Mouse (Mus musculus): ENCODE data around the gene Rdh16. TPM values are rescaled to one million over a fixed set of nuclear protein-coding genes. Genes with fewer than 3 reads are reported as not detected.
A peak's percentile ranks its signal among the peaks of the same experiment; 100 is the strongest.
"Not testable (repeated sequence)": the region's sequence is repeated elsewhere in the genome, so short reads cannot be mapped to it uniquely, and the experiment has no call there.

The Rdh16 gene
- polyA plus RNA-seq, 1 experiment from 2014 or later, result 0.36 TPM

DNA sequence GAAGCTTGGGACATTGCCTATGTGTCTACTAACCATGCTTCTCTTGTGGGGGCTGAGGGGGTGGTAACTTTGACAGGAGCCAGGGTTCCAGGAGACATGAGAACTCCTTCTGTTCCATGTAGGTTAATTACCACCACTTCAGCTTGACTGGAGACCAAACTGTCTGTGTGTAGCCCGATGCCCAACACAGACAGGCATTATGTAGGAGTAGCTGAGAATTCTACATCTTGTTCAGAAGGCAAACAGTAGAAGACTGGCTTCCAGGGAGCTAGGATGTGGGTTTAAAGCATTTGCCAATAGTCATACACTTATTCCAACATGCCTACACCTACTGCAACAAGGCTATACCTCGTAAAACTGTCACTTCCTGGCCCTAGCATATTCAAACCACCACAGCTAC, 37.6 kb downstream of the Rdh16 start:
- no peaks in the 10 kb centered on the region for H3K36me3 ChIP-seq
- no peak overlapping the region for H3K4me3 ChIP-seq (replicated peaks)
- no peak overlapping the region for H3K9ac ChIP-seq
- H3K27ac ChIP-seq, result no peak overlapping the region
- no peaks in the 10 kb centered on the region for H3K27me3 ChIP-seq
- 89% methylated on average over 2 of the region's 2 CpGs for WGBS
- H3K4me2 ChIP-seq, result no peak overlapping the region
- no peak for ATAC-seq (replicated peaks; ENCODE audit: low FRiP score)
- H3K4me1 ChIP-seq, result peaks cover 5% of the 10 kb centered on the region; the same call in 1 of the 2 replicates
- no peaks in the 10 kb centered on the region for H3K9me3 ChIP-seq (replicated peaks)

DNA sequence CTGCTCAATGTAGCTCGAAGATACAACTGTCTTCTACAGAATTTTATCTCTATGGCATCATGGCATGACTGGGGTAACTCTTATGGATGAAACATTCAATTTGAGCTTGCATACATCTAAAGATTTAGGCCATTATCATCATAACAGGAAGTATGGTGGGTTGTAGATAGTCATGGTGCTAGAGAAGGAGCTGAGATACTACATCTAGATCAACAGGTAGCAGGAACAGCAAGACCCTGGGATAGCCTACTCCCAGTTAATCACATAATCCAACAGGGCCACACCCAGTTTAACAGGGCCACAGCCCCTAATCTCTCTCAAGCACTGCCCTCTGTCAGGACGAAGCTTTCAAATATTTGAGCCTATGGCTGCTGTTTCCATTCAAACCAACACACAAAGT, 39.8 kb downstream of the Rdh16 start:
- Histone ChIP-seq H3K27me3 (no peaks in the 10 kb centered on the region), H3K4me1 (no peaks in the 10 kb centered on the region), H3K36me3 (no peaks in the 10 kb centered on the region), H3K9ac (no peak overlapping the region), H3K9me3 (replicated peaks) (no peaks in the 10 kb centered on the region), H3K4me3 (replicated peaks) (no peak overlapping the region), H3K4me2 (no peak overlapping the region), H3K27ac (no peak overlapping the region)
- no peak for ATAC-seq (replicated peaks; ENCODE audit: low FRiP score)
- 72% methylated on average over 2 of the region's 2 CpGs for WGBS

DNA sequence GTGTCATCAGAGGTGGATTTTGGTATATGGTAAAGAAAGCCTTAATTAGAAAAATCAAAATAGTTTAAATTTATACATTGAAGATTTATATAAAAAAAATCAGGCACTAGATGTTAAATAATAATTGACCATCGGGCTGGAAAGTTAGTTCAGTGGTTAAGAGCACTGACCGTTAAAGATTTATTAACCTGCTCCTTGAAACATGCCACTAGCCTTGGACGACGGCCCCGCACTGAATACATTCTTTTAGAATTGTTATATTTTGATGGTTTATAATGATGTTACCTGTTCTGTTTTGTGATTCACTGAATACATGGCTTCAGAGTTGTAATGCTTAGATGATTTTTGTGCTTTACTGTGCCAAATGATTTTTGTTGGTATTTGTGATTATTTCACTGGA, 45.0 kb downstream of the Rdh16 start:
- H3K9me3 ChIP-seq (replicated peaks); H3K27me3 ChIP-seq; H3K4me3 ChIP-seq (replicated peaks); ATAC-seq (replicated peaks; ENCODE audit: low FRiP score); H3K27ac ChIP-seq; H3K36me3 ChIP-seq; H3K9ac ChIP-seq; H3K4me2 ChIP-seq; H3K4me1 ChIP-seq: not testable (repeated sequence)
- WGBS, result 70% methylated on average over 5 of the region's 5 CpGs

DNA sequence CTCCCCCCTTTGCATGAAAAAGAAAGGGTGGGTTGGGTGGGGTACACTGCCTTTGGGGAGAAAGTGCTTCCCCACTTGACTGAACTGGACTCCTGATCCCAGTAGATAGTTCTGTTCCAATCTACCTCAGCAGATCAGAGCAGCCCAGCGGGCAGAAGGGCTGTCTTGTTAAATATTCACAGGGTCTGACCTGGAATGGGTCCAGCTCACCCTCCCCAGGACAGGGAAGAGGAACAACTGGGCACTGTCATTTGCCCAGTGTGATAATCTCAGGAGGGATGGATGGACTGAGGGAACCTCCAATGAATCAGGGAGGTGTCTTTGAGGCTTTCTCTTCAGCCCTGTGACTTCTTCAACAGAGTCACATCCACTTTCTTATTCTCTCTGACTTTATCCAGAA, 47.1 kb downstream of the Rdh16 start:
- no peaks in the 10 kb centered on the region for H3K9me3 ChIP-seq (replicated peaks)
- no peaks in the 10 kb centered on the region for H3K27me3 ChIP-seq
- no peak overlapping the region for H3K4me2 ChIP-seq
- 83% methylated on average over 1 of the region's 1 CpGs for WGBS
- ATAC-seq (replicated peaks; ENCODE audit: low FRiP score), result peak; percentile 71; the same call in 1 of the 2 replicates
- H3K27ac ChIP-seq, result peak overlapping the region; percentile 49
- H3K36me3 ChIP-seq, result no peaks in the 10 kb centered on the region
- no peaks in the 10 kb centered on the region; the same call in 1 of the 2 replicates for H3K4me1 ChIP-seq
- H3K4me3 ChIP-seq (replicated peaks), result no peak overlapping the region
- H3K9ac ChIP-seq, result no peak overlapping the region

DNA sequence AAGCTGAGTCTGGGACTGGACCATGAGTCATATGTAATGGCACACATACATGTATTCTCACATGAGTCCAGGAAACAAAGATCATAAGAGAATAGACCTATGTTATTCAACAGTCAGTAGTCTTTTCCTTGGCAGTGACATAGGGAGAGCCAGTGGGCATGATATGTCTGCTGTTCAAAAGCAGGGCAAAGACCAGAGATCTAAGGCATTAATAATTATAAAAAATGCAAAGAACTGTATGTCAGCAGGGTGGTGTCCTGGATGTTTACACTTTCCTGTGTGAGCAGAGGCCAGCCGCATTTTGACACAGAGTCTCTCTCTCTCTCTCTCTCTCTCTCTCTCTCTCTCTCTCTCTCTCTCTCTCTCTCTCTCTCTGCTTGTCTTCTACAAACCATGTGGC, 48.7 kb downstream of the Rdh16 start, which contains the start of gene Rdh19:
TSS of gene Rdh19 (plus strand) at position 301 of the 400 bp plus-strand sequence.
- no peak for ATAC-seq (replicated peaks; ENCODE audit: low FRiP score)
- Histone ChIP-seq H3K27me3 (no peaks in the 10 kb centered on the region), H3K4me1 (no peaks in the 10 kb centered on the region; the same call in 1 of the 2 replicates), H3K36me3 (no peaks in the 10 kb centered on the region), H3K4me3 (replicated peaks) (no peak within 1 kb of the TSS), H3K9ac (no peak within 1 kb of the TSS), H3K4me2 (no peak within 1 kb of the TSS), H3K27ac (no peak within 1 kb of the TSS), H3K9me3 (replicated peaks) (no peaks in the 10 kb centered on the region)
- 72% methylated on average over 1 of the region's 1 CpGs for WGBS

DNA sequence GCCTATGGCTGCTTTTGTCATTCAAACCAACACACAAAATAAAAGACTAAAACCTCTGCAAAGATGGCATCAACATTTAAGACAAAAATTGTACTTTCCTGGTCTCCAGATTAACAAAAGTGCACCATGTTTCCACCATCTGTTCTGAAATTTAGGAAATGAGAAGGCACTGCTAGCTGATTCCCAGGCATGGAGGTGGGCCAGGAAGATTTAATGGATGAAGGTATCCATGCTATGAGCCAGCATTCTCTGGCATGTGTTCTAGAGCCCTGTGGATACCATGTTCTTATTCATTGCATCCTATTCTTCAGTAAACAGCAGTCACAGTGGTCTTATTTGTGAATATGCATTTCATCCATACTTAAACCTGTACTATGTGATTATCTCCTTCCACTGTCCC, 55.4 kb downstream of the Rdh16 start:
- Histone ChIP-seq H3K4me1 (no peaks in the 10 kb centered on the region), H3K4me2 (no peak overlapping the region), H3K27ac (no peak overlapping the region), H3K9ac (no peak overlapping the region), H3K4me3 (replicated peaks) (no peak overlapping the region), H3K9me3 (replicated peaks) (no peaks in the 10 kb centered on the region), H3K36me3 (no peaks in the 10 kb centered on the region), H3K27me3 (no peaks in the 10 kb centered on the region)
- no peak for ATAC-seq (replicated peaks; ENCODE audit: low FRiP score)

DNA sequence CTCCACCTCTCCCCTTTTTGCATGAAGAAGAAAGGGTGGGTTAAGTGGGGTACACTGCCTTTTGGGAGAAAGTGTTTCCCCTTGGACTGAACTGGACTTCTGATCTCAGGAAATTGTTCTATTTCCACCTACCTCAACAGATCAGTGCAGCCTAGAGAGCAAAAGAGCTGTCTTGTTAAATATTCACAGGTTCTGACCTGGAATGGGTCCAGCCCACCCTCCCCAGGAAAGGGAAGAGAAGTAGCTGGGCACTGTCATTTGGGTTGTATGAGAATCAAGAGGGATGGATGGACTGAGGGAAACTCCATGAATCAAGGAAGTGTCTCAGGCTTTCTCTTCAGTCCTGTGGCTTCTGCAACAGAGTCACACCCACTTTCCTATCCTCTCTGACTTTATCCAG, 64.0 kb downstream of the Rdh16 start:
- H3K27ac ChIP-seq, result no peak overlapping the region
- no peaks in the 10 kb centered on the region for H3K36me3 ChIP-seq
- H3K4me2 ChIP-seq, result no peak overlapping the region
- H3K27me3 ChIP-seq, result no peaks in the 10 kb centered on the region
- no peaks in the 10 kb centered on the region; the same call in 1 of the 2 replicates for H3K9me3 ChIP-seq (replicated peaks)
- H3K4me3 ChIP-seq (replicated peaks), result no peak overlapping the region
- no peaks in the 10 kb centered on the region for H3K4me1 ChIP-seq
- ATAC-seq (replicated peaks; ENCODE audit: low FRiP score), result no peak
- no peak overlapping the region for H3K9ac ChIP-seq

DNA sequence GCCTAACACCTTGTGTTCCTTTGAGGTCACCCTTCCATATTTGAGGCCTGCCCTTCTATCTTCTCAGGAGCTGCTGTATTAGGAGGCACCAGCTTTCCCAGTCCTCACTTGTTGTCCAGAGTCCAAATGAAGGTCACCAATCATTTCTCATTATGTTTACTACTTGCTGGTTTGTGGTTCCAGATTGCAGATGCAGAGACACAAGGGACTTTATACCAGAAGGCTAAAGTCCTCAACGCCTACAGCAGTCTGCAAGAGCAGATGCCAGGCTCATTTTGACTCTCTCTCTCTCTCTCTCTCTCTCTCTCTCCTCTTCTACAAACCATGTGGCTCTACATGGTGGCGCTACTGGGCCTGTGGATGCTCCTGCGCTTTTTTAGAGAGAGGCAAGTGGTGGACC, 65.3 kb downstream of the Rdh16 start, which contains the start of gene Rdh16f2:
TSS of gene Rdh16f2 (plus strand) at position 243 of the 400 bp plus-strand sequence.
- H3K27me3 ChIP-seq, result no peaks in the 10 kb centered on the region
- H3K4me2 ChIP-seq, result no peak within 1 kb of the TSS
- no peak for ATAC-seq (replicated peaks; ENCODE audit: low FRiP score)
- H3K9me3 ChIP-seq (replicated peaks), result no peaks in the 10 kb centered on the region; the same call in 1 of the 2 replicates
- no peak within 1 kb of the TSS for H3K9ac ChIP-seq
- no peak within 1 kb of the TSS for H3K4me3 ChIP-seq (replicated peaks)
- no peak within 1 kb of the TSS for H3K27ac ChIP-seq
- H3K36me3 ChIP-seq, result no peaks in the 10 kb centered on the region
- 86% methylated on average over 3 of the region's 3 CpGs for WGBS
- H3K4me1 ChIP-seq, result no peaks in the 10 kb centered on the region

DNA sequence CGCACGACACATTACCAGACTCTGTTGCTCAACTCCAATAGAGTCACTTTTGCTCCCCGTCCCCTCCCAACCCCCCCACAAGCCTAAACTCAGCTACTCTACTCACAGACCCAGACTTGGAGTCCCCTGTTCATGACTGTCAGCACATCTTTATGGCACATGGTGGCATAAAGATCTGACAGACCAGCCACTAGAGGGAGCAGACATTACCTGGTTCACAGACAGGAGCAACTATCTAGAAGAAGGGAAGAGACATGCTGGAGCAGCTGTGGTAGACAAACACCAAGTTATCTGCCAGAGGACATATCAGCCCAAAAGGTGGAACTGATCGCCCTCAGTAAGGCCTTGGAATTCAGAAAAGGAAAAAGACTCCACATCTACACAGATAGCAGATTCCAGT, 71.5 kb downstream of the Rdh16 start:
- Histone ChIP-seq H3K4me3 (replicated peaks) (no peak overlapping the region), H3K9me3 (replicated peaks) (no peaks in the 10 kb centered on the region; the same call in 1 of the 2 replicates), H3K4me1 (peaks cover 4% of the 10 kb centered on the region; the same call in 1 of the 2 replicates), H3K4me2 (no peak overlapping the region), H3K27ac (no peak overlapping the region), H3K36me3 (no peaks in the 10 kb centered on the region), H3K27me3 (no peaks in the 10 kb centered on the region), H3K9ac (no peak overlapping the region)
- ATAC-seq (replicated peaks; ENCODE audit: low FRiP score), result no peak
- 65% methylated on average over 4 of the region's 4 CpGs for WGBS

DNA sequence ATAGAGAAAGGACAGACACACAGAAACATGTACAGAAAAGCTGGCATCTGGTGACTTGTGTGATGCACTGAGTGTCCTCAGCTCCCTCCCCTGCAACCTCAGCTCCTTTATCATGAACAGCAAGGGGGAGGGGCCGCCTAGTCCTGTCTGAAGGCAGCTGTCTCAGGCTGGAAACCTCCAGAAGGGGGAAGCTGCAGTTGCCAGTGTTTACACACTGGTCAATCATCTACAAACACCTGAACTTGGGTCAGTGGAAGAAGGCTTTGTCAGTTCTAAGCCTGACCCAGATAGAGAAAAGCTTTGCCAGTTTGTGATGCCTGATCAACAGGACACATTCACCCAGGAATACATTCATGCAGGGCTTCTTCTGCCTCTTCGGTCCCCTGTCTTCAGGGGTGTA, 76.7 kb downstream of the Rdh16 start:
- no peak overlapping the region for H3K9ac ChIP-seq
- H3K4me2 ChIP-seq, result no peak overlapping the region
- H3K9me3 ChIP-seq (replicated peaks), result no peaks in the 10 kb centered on the region
- no peak overlapping the region for H3K4me3 ChIP-seq (replicated peaks)
- peak; percentile 90 for ATAC-seq (replicated peaks; ENCODE audit: low FRiP score)
- peaks cover 6% of the 10 kb centered on the region for H3K4me1 ChIP-seq
- H3K27ac ChIP-seq, result peak overlapping the region; percentile 28; the same call in 1 of the 2 replicates
- no peaks in the 10 kb centered on the region for H3K27me3 ChIP-seq
- no peaks in the 10 kb centered on the region for H3K36me3 ChIP-seq
- WGBS, result 56% methylated on average over 2 of the region's 2 CpGs

DNA sequence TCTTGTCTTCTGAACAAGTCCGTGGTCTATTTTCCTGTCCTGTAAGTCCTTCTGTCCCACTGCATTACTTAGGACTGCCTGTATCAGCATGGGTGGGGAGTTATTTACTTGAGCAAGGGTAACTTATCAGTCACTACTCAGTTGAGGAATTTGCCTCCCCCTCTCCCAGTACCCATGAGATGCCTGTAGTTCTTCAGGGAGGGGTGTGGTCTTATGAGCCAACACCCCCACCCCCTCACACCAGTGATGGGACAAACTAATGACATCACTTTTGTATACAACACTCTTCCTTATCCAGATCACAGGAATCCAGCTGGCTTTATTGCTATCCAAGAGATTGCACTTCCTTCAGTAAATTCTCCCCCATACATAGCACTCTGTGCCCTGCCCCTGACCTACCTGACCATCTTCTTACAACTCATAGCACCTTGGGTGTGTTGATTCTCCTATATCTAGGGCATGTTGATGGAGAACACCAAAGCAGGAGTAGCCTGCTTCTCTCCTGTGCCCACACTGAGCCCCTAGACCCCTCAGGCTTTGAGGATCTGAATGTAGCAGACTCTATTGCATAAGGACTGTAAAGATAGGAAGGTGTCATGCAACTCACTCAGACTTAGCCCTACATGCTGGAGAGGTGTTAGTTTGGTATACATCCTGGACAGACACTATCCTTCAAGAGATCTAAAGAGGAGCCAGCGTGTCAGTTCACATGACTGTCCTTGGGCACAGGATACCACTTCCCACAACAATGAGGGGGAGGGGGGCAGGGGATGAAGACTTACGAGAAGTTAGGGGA, 77.5 kb downstream of the Rdh16 start:
- Histone ChIP-seq H3K9me3 (replicated peaks) (no peaks in the 10 kb centered on the region), H3K4me2 (no peak overlapping the region), H3K9ac (no peak overlapping the region), H3K4me3 (replicated peaks) (no peak overlapping the region), H3K27ac (peak overlapping the region; percentile 28; the same call in 1 of the 2 replicates), H3K36me3 (no peaks in the 10 kb centered on the region), H3K4me1 (peaks cover 6% of the 10 kb centered on the region), H3K27me3 (no peaks in the 10 kb centered on the region)
- 73% methylated on average over 3 of the region's 3 CpGs for WGBS
- ATAC-seq (replicated peaks; ENCODE audit: low FRiP score), result no peak

DNA sequence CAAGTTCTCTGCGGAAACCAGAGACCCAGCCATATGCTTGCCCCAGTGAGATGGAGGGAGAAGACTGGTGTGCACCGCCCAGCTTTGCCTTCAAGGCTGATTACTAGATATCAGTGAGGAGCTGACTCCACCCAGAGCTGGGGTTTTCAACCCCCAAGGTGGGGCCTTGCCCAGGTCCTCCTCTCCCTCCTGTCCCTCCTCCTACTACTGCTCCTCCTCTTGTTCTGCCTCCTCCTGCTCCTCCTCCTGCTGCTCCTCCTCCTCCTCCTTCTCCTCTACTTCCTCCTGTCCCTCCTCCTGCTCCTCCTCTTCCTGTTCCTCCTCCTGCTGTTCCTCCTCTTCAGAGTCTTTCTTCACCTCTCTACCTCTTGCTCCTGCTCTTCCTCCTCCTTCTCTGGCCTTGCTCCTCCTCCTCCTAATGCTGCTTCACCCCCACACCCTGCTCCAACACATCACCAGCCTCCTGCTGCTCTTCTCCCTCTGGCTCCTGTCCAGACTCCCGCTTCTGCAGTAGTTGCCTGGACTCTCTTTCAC, 78.3 kb downstream of the Rdh16 start:
- ATAC-seq (replicated peaks; ENCODE audit: low FRiP score), result peak; percentile 34
- Histone ChIP-seq H3K4me3 (replicated peaks) (no peak overlapping the region), H3K27ac (no peak overlapping the region), H3K4me2 (no peak overlapping the region), H3K27me3 (no peaks in the 10 kb centered on the region), H3K9ac (no peak overlapping the region), H3K36me3 (no peaks in the 10 kb centered on the region), H3K4me1 (peaks cover 6% of the 10 kb centered on the region), H3K9me3 (replicated peaks) (no peaks in the 10 kb centered on the region)
- 81% methylated on average over 3 of the region's 3 CpGs for WGBS
